11 mouse cellular contexts compared by ENCODE assay signal in genomic region chr7:97735886-97736420, GRCm38 (mm10). TPM values are rescaled to one million over a fixed set of nuclear protein-coding genes. Genes with fewer than 3 reads are reported as not detected.
DNase-seq lines count a peak whose midpoint lies in the region; ATAC-seq and TF ChIP-seq lines count a peak whose summit lies in the region.
"Had no signal": no experiment of that assay in that cellular context is flagged by ENCODE, and none has a peak within 500 bp of the region (broad histone marks: within the 10 kb centered on the region; RNA-seq: fewer than 3 reads in every experiment).

No protein-coding gene starts in this region.

- no peaks in the 10 kb centered on the region for H3K27me3 ChIP-seq in hindbrain, embryonic 16.5 days (replicated peaks; ENCODE audit: control insufficient read depth, insufficient read depth, low read length)
- H3K27me3 ChIP-seq in kidney, postnatal 0 days (ENCODE audit: insufficient read depth, low read length) = no peaks in the 10 kb centered on the region

- ATAC-seq in hindbrain, embryonic 16.5 days = no peak
- no peak for ATAC-seq in kidney, postnatal 0 days (replicated peaks; ENCODE audit: low FRiP score, low read depth)

- no peaks in the 10 kb centered on the region for H3K36me3 ChIP-seq in hindbrain, embryonic 16.5 days (ENCODE audit: control insufficient read depth, insufficient read depth, low read length)
- H3K36me3 ChIP-seq in kidney, postnatal 0 days (ENCODE audit: insufficient read depth, low read length) = no peaks in the 10 kb centered on the region

- H3K9me3 ChIP-seq in hindbrain, embryonic 16.5 days (ENCODE audit: control insufficient read depth, low read length) = no peaks in the 10 kb centered on the region
- H3K9me3 ChIP-seq in kidney, postnatal 0 days (replicated peaks; ENCODE audit: low read length) = no peaks in the 10 kb centered on the region

- WGBS in hindbrain, embryonic 16.5 days = 27% methylated on average over 4 of the region's 4 CpGs
- WGBS in kidney, postnatal 0 days = 34% methylated on average over 4 of the region's 4 CpGs

- DNase-seq in layer of hippocampus, adult 2 months (ENCODE audit: low spot score in 2 of 2) = no peak
- no peak for DNase-seq in layer of hippocampus, adult 9-11 months
- DNase-seq in kidney, postnatal 0 days (ENCODE audit: low spot score) = peak; percentile 40
- DNase-seq in lung, postnatal 10 days = peak; percentile 60
- no peak for DNase-seq in right cerebral cortex, postnatal 14 days
- no peak for DNase-seq in right cerebral cortex, postnatal 10 days (ENCODE audit: low spot score in 2 of 2)
- no peak for DNase-seq in testis, postnatal 14 days (ENCODE audit: low spot score)
- DNase-seq: cerebellum, adult 8-10 months; heart, postnatal 36 days; right cerebral cortex, postnatal 25 days had no signal

- no peak for TF ChIP-seq CTCF in layer of hippocampus, adult 2 months (conservative IDR thresholded peaks at IDR 0.05)
- TF ChIP-seq CTCF in kidney, postnatal 0 days (IDR thresholded peaks at IDR 0.05; ENCODE audit: low read depth) = no peak

- H3K4me1 ChIP-seq in hindbrain, embryonic 16.5 days (ENCODE audit: control insufficient read depth, insufficient read depth, low read depth, low read length) = peaks cover 12% of the 10 kb centered on the region
- 0 out of 2 replicates have a peak, but pooled peaks cover 5% of the 10 kb centered on the region for H3K4me1 ChIP-seq in kidney, postnatal 0 days (replicated peaks; ENCODE audit: insufficient read depth, low read length)

- peak overlapping the region; percentile 21; the same call in 1 of the 2 replicates for H3K4me2 ChIP-seq in hindbrain, embryonic 16.5 days (ENCODE audit: low read length)
- H3K4me2 ChIP-seq in kidney, postnatal 0 days (ENCODE audit: low read length) = peak overlapping the region; percentile 37

- peak overlapping the region; percentile 91 for H3K27ac ChIP-seq in layer of hippocampus, adult 2 months
- no peak overlapping the region for H3K27ac ChIP-seq in hindbrain, embryonic 16.5 days (ENCODE audit: low read depth, low read length)
- H3K27ac ChIP-seq in kidney, postnatal 0 days = peak overlapping the region; percentile 42; the same call in 1 of the 2 replicates

- no peak overlapping the region for H3K9ac ChIP-seq in hindbrain, embryonic 16.5 days (ENCODE audit: low read depth, low read length)
- H3K9ac ChIP-seq in kidney, postnatal 0 days (ENCODE audit: low read depth, low read length) = no peak overlapping the region

- H3K4me3 ChIP-seq in layer of hippocampus, adult 2 months = peak overlapping the region; percentile 85
- H3K4me3 ChIP-seq in hindbrain, embryonic 16.5 days (ENCODE audit: low read length) = no peak overlapping the region
- no peak overlapping the region for H3K4me3 ChIP-seq in kidney, postnatal 0 days (replicated peaks; ENCODE audit: low read depth, low read length)

RNA-seq across cellular contexts. Expression of gene Aqp11, which starts 2.1 kb away (rescaled TPM):
- total RNA-seq in layer of hippocampus, adult 2 months (2021) = 10 to 100 TPM; 37.7 to 38.9 TPM
- polyA plus RNA-seq in hindbrain, embryonic 16.5 days (2015; fragmentation: Nextera tagmentation; extraction: Ambion mirVana) = 23.2 and 24.5 TPM in 2 replicates
- 36.9 and 40.9 TPM in 2 replicates for polyA plus RNA-seq in kidney, postnatal 0 days (2015; fragmentation: Nextera tagmentation; extraction: Ambion mirVana)

RNA-seq across cellular contexts. Expression of gene Clns1a, which starts 39.5 kb away (rescaled TPM):
- 10 to 100 TPM; 91.0 to 94.3 TPM for total RNA-seq in layer of hippocampus, adult 2 months (2021)
- polyA plus RNA-seq in hindbrain, embryonic 16.5 days (2015; fragmentation: Nextera tagmentation; extraction: Ambion mirVana) = 184 TPM in 2 replicates
- 142 and 149 TPM in 2 replicates for polyA plus RNA-seq in kidney, postnatal 0 days (2015; fragmentation: Nextera tagmentation; extraction: Ambion mirVana)

RNA-seq across cellular contexts. Expression of gene Pak1, which starts 52.4 kb away (rescaled TPM):
- 100 to 1,000 TPM; 209 to 219 TPM for total RNA-seq in layer of hippocampus, adult 2 months (2021)
- polyA plus RNA-seq in hindbrain, embryonic 16.5 days (2015; fragmentation: Nextera tagmentation; extraction: Ambion mirVana) = 131 and 138 TPM in 2 replicates
- 12.4 and 14.6 TPM in 2 replicates for polyA plus RNA-seq in kidney, postnatal 0 days (2015; fragmentation: Nextera tagmentation; extraction: Ambion mirVana)

Comparison
In these comparisons a context has a peak if more than half of its experiments do, and no peak if none do; other contexts are left out.
1. DNase-seq: peak in kidney, postnatal 0 days (single experiment) and lung, postnatal 10 days (single experiment); none in layer of hippocampus, adult 2 months (0 of 2), layer of hippocampus, adult 9-11 months (single experiment), right cerebral cortex, postnatal 14 days (single experiment), right cerebral cortex, postnatal 10 days (0 of 2) and testis, postnatal 14 days (single experiment).